Mouse (Mus musculus) C2C12 (cell line): Measurements from ENCODE around the gene Bbx.

Source experiments
- CEBPB ChIP-seq: IDR thresholded peaks from one replicate; pipeline ENCODE4 v1.6.1; 2011; ENCODE audit warnings: low read depth, mild to moderate bottlenecking, control low read depth, moderate library complexity
- CTCF ChIP-seq: IDR thresholded peaks from one replicate; pipeline ENCODE4 v1.5.1; 2011; ENCODE audit not compliant: control insufficient read depth, insufficient read depth, insufficient read length
- FOSL1 ChIP-seq: IDR thresholded peaks from one replicate; pipeline ENCODE4 v1.8.0; 2011; ENCODE audit warnings: mild to moderate bottlenecking, low read length; ENCODE audit not compliant: poor library complexity, insufficient read depth, severe bottlenecking
- MAX ChIP-seq: IDR thresholded peaks from one replicate; pipeline ENCODE4 v1.6.1; 2011; ENCODE audit warnings: mild to moderate bottlenecking, control low read depth
- MYOD1 ChIP-seq: IDR thresholded peaks from one replicate; pipeline ENCODE4 v1.6.1; 2011; ENCODE audit warnings: low read depth; ENCODE audit not compliant: control insufficient read depth, insufficient read length
- MYOG ChIP-seq: IDR thresholded peaks from one replicate; pipeline ENCODE4 v1.6.1; 2011; ENCODE audit not compliant: control insufficient read depth, insufficient read length; ENCODE audit errors: extremely low read depth
- USF1 ChIP-seq: IDR thresholded peaks from one replicate; pipeline ENCODE4 v1.6.1; 2011; ENCODE audit warnings: low read depth, mild to moderate bottlenecking, control low read depth, moderate library complexity

- TF ChIP-seq CTCF = no peak
- TF ChIP-seq MAX = no peak
- no peak for TF ChIP-seq USF1
- no peak for TF ChIP-seq MYOG
- no peak for TF ChIP-seq CEBPB
- no peak for TF ChIP-seq MYOD1
- TF ChIP-seq FOSL1 = no peak
Observed at GRCm38 (mm10) chr16:50217084-50217483, 215.1 kb downstream of the Bbx start.
